Comparison of ENCODE assay signal across 9 mouse cellular contexts in the genomic region with DNA sequence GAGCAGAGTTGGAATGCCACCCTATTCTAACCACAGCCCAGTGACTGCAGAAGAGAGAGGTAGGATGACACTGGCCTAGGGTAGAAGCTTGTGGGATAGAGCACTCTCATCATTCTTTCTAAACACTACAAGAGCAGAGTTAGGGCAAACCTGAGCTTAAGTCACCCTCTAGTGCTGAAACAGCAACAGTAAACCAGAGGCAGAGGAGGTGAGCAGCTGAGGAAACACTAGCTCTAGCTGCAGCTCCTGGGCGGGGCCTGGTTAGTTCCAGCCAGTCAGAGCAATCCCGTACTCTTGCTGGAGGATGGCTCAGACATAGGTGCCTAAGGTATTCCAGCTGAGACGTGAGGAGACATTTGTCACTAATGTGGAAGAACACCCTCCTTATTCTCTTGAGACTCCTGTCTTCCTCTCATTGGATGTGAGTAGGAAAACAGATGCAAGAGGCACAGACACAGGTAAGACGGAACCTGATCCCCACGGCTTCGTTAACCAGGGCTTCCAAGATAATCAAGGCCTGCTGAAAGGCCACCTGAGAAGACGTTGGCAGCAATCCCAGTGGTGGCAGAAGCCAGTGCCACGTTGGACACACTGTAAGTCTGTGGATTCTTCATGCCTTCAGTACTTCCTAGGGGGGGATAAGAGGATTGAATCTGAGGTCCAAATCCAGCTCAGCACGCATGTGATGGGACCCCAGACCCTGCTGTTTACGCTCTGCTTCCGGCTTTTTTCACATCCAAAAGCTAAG.
DNase-seq lines count a peak whose midpoint lies in the region; ATAC-seq and TF ChIP-seq lines count a peak whose summit lies in the region.
"Had no signal": no experiment of that assay in that cellular context is flagged by ENCODE, and none has a peak within 500 bp of the region (broad histone marks: within the 10 kb centered on the region; RNA-seq: fewer than 3 reads in every experiment).

No protein-coding gene starts in this region.

- peak in 1 of 2 experiments; percentile 8 for DNase-seq in heart, adult 2 months
- DNase-seq in heart, postnatal 25 days (ENCODE audit: low spot score) = no peak
- peak; percentile 15 for DNase-seq in right cerebral cortex, adult 18-20 months
- no peak for DNase-seq in right cerebral cortex, postnatal 4 days
- peak; percentile 24 for DNase-seq in embryonic facial prominence, embryonic 10.5 days (ENCODE audit: low spot score)
- peak; percentile 66 for DNase-seq in limb, embryonic 14.5 days (ENCODE audit: low spot score)

- no peaks in the 10 kb centered on the region for H3K36me3 ChIP-seq in heart, adult 2 months (ENCODE audit: control insufficient read depth, insufficient read depth, low read length)
- H3K36me3 ChIP-seq in embryonic facial prominence, embryonic 10.5 days (replicated peaks) = no peaks in the 10 kb centered on the region
- no peaks in the 10 kb centered on the region for H3K36me3 ChIP-seq in limb, embryonic 14.5 days (ENCODE audit: control insufficient read depth, insufficient read depth, low read length)
- H3K36me3 ChIP-seq: neural tube, embryonic 13.5 days had no signal

- WGBS in heart, adult 2 months = 65% methylated on average over 11 of the region's 11 CpGs
- WGBS in embryonic facial prominence, embryonic 10.5 days = 72% methylated on average over 11 of the region's 11 CpGs
- WGBS in limb, embryonic 14.5 days = 57% methylated on average over 11 of the region's 11 CpGs

- no peaks in the 10 kb centered on the region for H3K4me1 ChIP-seq in heart, adult 2 months (ENCODE audit: control insufficient read depth, insufficient read depth, low read length)
- H3K4me1 ChIP-seq in embryonic facial prominence, embryonic 10.5 days = no peaks in the 10 kb centered on the region
- no peaks in the 10 kb centered on the region for H3K4me1 ChIP-seq in limb, embryonic 14.5 days (ENCODE audit: control insufficient read depth, insufficient read depth, low read length)
- H3K4me1 ChIP-seq: neural tube, embryonic 13.5 days had no signal

- TF ChIP-seq EP300 in heart, adult 2 months (IDR thresholded peaks at IDR 0.05; ENCODE audit: insufficient read depth, low read depth, low read length) = no peak

- no peak for TF ChIP-seq POLR2A in heart, adult 2 months (IDR thresholded peaks at IDR 0.05; ENCODE audit: insufficient read depth, low read depth, low read length)
- no peak for TF ChIP-seq POLR2A in limb, embryonic 14.5 days (IDR thresholded peaks at IDR 0.05; ENCODE audit: borderline replicate concordance, extremely low read depth, insufficient read depth, insufficient read length)

- peak; percentile 73; the same call in 1 of the 2 replicates for ATAC-seq in limb, embryonic 14.5 days (ENCODE audit: low FRiP score, low read depth)
- no peak for ATAC-seq in CD4-positive, CD25-positive, alpha-beta regulatory T cell, adult 4 months
- no peak for ATAC-seq in granulocyte monocyte progenitor cell, adult 5-6 weeks (replicated peaks; ENCODE audit: poor library complexity, severe bottlenecking)

- H3K9me3 ChIP-seq in embryonic facial prominence, embryonic 10.5 days = no peaks in the 10 kb centered on the region
- no peaks in the 10 kb centered on the region for H3K9me3 ChIP-seq in limb, embryonic 14.5 days (ENCODE audit: control insufficient read depth, low read length)
- H3K9me3 ChIP-seq: neural tube, embryonic 13.5 days had no signal

- no peak overlapping the region for H3K4me2 ChIP-seq in limb, embryonic 14.5 days (replicated peaks; ENCODE audit: low read depth, low read length, severe bottlenecking)
- H3K4me2 ChIP-seq: neural tube, embryonic 13.5 days had no signal

- H3K4me3 ChIP-seq in heart, adult 2 months = no peak overlapping the region
- H3K4me3 ChIP-seq in embryonic facial prominence, embryonic 10.5 days = no peak overlapping the region
- no peak overlapping the region for H3K4me3 ChIP-seq in limb, embryonic 14.5 days (replicated peaks; ENCODE audit: low read length)
- H3K4me3 ChIP-seq: neural tube, embryonic 13.5 days had no signal

- intact Hi-C loops in heart, adult 2 months (cut with DNase I) = loop anchor here (1.0 kb wide), 2 partner anchors 344 to 396 kb away; partner anchors contain the start of gene Parm1
- intact Hi-C loops in heart, postnatal 25 days (cut with DNase I) = loop anchor here (1.0 kb wide), 1 partner anchor 344 kb away; the partner anchor contains the start of gene Parm1

- no peak overlapping the region for H3K9ac ChIP-seq in heart, adult 2 months (ENCODE audit: low read depth, low read length)
- no peak overlapping the region for H3K9ac ChIP-seq in limb, embryonic 14.5 days (ENCODE audit: low read depth, low read length, severe bottlenecking)
- H3K9ac ChIP-seq: neural tube, embryonic 13.5 days had no signal

- H3K27me3 ChIP-seq in heart, adult 2 months (ENCODE audit: control insufficient read depth, insufficient read depth, low read length) = no peaks in the 10 kb centered on the region
- H3K27me3 ChIP-seq in embryonic facial prominence, embryonic 10.5 days (replicated peaks; ENCODE audit: low read depth, poor library complexity, severe bottlenecking) = no peaks in the 10 kb centered on the region
- H3K27me3 ChIP-seq in limb, embryonic 14.5 days (ENCODE audit: control insufficient read depth, insufficient read depth, low read length) = no peaks in the 10 kb centered on the region
- H3K27me3 ChIP-seq: neural tube, embryonic 13.5 days had no signal

- no peaks in the 10 kb centered on the region for H3K79me2 ChIP-seq in heart, adult 2 months (replicated peaks; ENCODE audit: control insufficient read depth, insufficient read depth, low read length)

- peak; percentile 73 for TF ChIP-seq CTCF in heart, adult 2 months (IDR thresholded peaks at IDR 0.05)

- no peak overlapping the region for H3K27ac ChIP-seq in heart, adult 2 months
- no peak overlapping the region for H3K27ac ChIP-seq in embryonic facial prominence, embryonic 10.5 days (replicated peaks)
- no peak overlapping the region for H3K27ac ChIP-seq in limb, embryonic 14.5 days (replicated peaks; ENCODE audit: low read depth, low read length)
- H3K27ac ChIP-seq: neural tube, embryonic 13.5 days had no signal

Comparison
In these comparisons a context has a peak if more than half of its experiments do, and no peak if none do; other contexts are left out.
1. DNase-seq: peak in right cerebral cortex, adult 18-20 months (single experiment), embryonic facial prominence, embryonic 10.5 days (single experiment) and limb, embryonic 14.5 days (single experiment); none in heart, postnatal 25 days (single experiment) and right cerebral cortex, postnatal 4 days (single experiment).